Mouse (Mus musculus) midbrain, postnatal 0 days (tissue): Measurements from ENCODE around the gene Gbf1. TPM values are rescaled to one million over a fixed set of nuclear protein-coding genes. Genes with fewer than 3 reads are reported as not detected.

ENCODE experiments used
- ATAC-seq: fragments of 200-750 bp; cut with Nextera tagmentation; 2 replicates; pipeline ENCODE4 v1.8.0; 2017; ENCODE audit warnings: moderate number of reproducible peaks, mild to moderate bottlenecking, moderate TSS enrichment, moderate library complexity; ENCODE audit not compliant: low FRiP score
- DNase-seq: peaks from one replicate; pipeline ENCODE4 v3.0.0-alpha.2; 2015; ENCODE audit warnings: low spot score
- H3K27ac ChIP-seq: fragments of 300-500 bp; sonication (generic); 2 replicates; pipeline ENCODE4 v1.5.1; 2014; ENCODE audit warnings: low read depth, mild to moderate bottlenecking, low read length, mixed read lengths
- H3K27me3 ChIP-seq: fragments of 300-500 bp; sonication (generic); 2 replicates; pipeline ENCODE4 v1.6.1; 2014; ENCODE audit warnings: low read length, control low read depth, mixed read lengths; ENCODE audit not compliant: insufficient read depth
- H3K36me3 ChIP-seq: fragments of 300-500 bp; sonication (generic); 2 replicates; pipeline ENCODE4 v1.6.1; 2014; ENCODE audit warnings: low read length, control low read depth, mixed read lengths; ENCODE audit not compliant: insufficient read depth
- H3K4me1 ChIP-seq: fragments of 300-500 bp; sonication (generic); 2 replicates; pipeline ENCODE4 v1.6.1; 2014; ENCODE audit warnings: mild to moderate bottlenecking, control low read depth, antibody characterized with exemption, low read length, mixed read lengths; ENCODE audit not compliant: insufficient read depth
- H3K4me2 ChIP-seq: fragments of 300-500 bp; sonication (generic); 2 replicates; pipeline ENCODE4 v1.6.1; 2014; ENCODE audit warnings: low read depth, mild to moderate bottlenecking, low read length, mixed read lengths; ENCODE audit not compliant: poor library complexity, severe bottlenecking
- H3K4me3 ChIP-seq: fragments of 300-500 bp; sonication (generic); 2 replicates; pipeline ENCODE4 v1.5.1; 2014; ENCODE audit warnings: low read depth, mild to moderate bottlenecking, low read length, moderate library complexity
- H3K9ac ChIP-seq: fragments of 300-500 bp; sonication (generic); replicated peaks from 2 replicates; pipeline ENCODE4 v1.6.1; 2014; ENCODE audit warnings: mild to moderate bottlenecking, low read length, moderate library complexity, mixed read lengths; ENCODE audit not compliant: poor library complexity, severe bottlenecking
- H3K9me3 ChIP-seq: fragments of 300-500 bp; sonication (generic); 2 replicates; pipeline ENCODE4 v1.6.1; 2016; ENCODE audit warnings: low read length, control low read depth
- CTCF ChIP-seq: IDR thresholded peaks from 2 replicates; pipeline ENCODE4 v1.5.1; 2016; ENCODE audit warnings: antibody characterized with exemption, mild to moderate bottlenecking
- WGBS: fragments of 180-500 bp; shearing (Covaris S2); extraction: QIAGEN DNeasy Blood & Tissue Kit; methylation state at CpG from one replicate; pipeline ENCODE4 v1.1.7; 2014; 5-methylcytosine and 5-hydroxymethylcytosine counted together
- polyA plus RNA-seq: library from polyadenylated mRNA; unstranded; fragments of >200 nt; fragmentation: Nextera tagmentation; extraction: Ambion mirVana; gene quantifications from 2 replicates; pipeline ENCODE4 v1.2.1, GENCODE M21; 2015
- total RNA-seq: library from RNA; depleted of rRNA; stranded (reverse); fragments of >200 nt; gene quantifications from 2 replicates; pipeline ENCODE4 v1.2.3, GENCODE M21; 2014; rRNA removed

Gbf1 gene
- total and polyA plus RNA-seq, 2 experiments from 2014 or later: 51.6 to 59.8 TPM

GRCm38 (mm10) chr19:46331936-46332335 lies 179.6 kb downstream of the Gbf1 start:
- Histone ChIP-seq H3K9ac (no peak overlapping the region), H3K4me1 (no peaks in the 10 kb centered on the region; the same call in 1 of the 2 replicates), H3K27ac (no peak overlapping the region), H3K4me2 (no peak overlapping the region), H3K27me3 (no peaks in the 10 kb centered on the region), H3K36me3 (peaks cover 26% of the 10 kb centered on the region), H3K4me3 (no peak overlapping the region), H3K9me3 (no peaks in the 10 kb centered on the region)
- WGBS: 87% methylated on average over 3 of the region's 3 CpGs
- TF ChIP-seq CTCF: no peak
- no peak for DNase-seq
- ATAC-seq: no peak

- H3K27me3 ChIP-seq: no peaks in the 10 kb centered on the region
- H3K9ac ChIP-seq: no peak overlapping the region
- no peak overlapping the region for H3K27ac ChIP-seq
- no peak overlapping the region for H3K4me2 ChIP-seq
- peaks cover 26% of the 10 kb centered on the region for H3K36me3 ChIP-seq
- 34% methylated on average over 7 of the region's 7 CpGs for WGBS
- TF ChIP-seq CTCF: no peak
- ATAC-seq: no peak
- no peaks in the 10 kb centered on the region for H3K9me3 ChIP-seq
- peaks cover 8% of the 10 kb centered on the region for H3K4me1 ChIP-seq
- no peak for DNase-seq
- no peak overlapping the region for H3K4me3 ChIP-seq
These were observed 180.5 kb downstream of the Gbf1 start for GRCm38 (mm10) chr19:46332721-46333339.

- TF ChIP-seq CTCF: no peak
- DNase-seq (no peak), ATAC-seq (no peak)
These were observed 181.6 kb downstream of the Gbf1 start for GRCm38 (mm10) chr19:46333906-46334305.

More at GRCm38 (mm10) chr19:46333906-46334305, 181.6 kb downstream of the Gbf1 start:
- H3K4me3 ChIP-seq: no peak overlapping the region
- no peak overlapping the region for H3K27ac ChIP-seq
- H3K36me3 ChIP-seq: peaks cover 26% of the 10 kb centered on the region
- H3K4me2 ChIP-seq: no peak overlapping the region
- no peak overlapping the region for H3K9ac ChIP-seq
- H3K27me3 ChIP-seq: no peaks in the 10 kb centered on the region
- 91% methylated on average over 3 of the region's 3 CpGs for WGBS
- H3K9me3 ChIP-seq: no peaks in the 10 kb centered on the region
- peaks cover 8% of the 10 kb centered on the region for H3K4me1 ChIP-seq

Other genes starting within 250 kb of the Gbf1 start
- 17.4 and 18.9 TPM in 2 replicates for gene Armh3, start 154.0 kb upstream of the Gbf1 start, total RNA-seq
- 18.1 and 20.1 TPM in 2 replicates for gene Armh3, start 154.0 kb upstream of the Gbf1 start, polyA plus RNA-seq
- 8.9 and 9.4 TPM in 2 replicates for gene Hps6, start 149.0 kb upstream of the Gbf1 start, total RNA-seq
- 3.9 and 4.6 TPM in 2 replicates for gene Hps6, start 149.0 kb upstream of the Gbf1 start, polyA plus RNA-seq
- 9.9 and 10.4 TPM in 2 replicates for gene Pprc1, start 107.6 kb upstream of the Gbf1 start, total RNA-seq
- 8.8 and 9.8 TPM in 2 replicates for gene Pprc1, start 107.6 kb upstream of the Gbf1 start, polyA plus RNA-seq
- gene Ldb1, start 107.3 kb upstream of the Gbf1 start, total RNA-seq: 121 and 139 TPM in 2 replicates
- gene Ldb1, start 107.3 kb upstream of the Gbf1 start, polyA plus RNA-seq: 83.7 and 84.5 TPM in 2 replicates
- gene Nolc1, start 76.6 kb upstream of the Gbf1 start, total RNA-seq: 26.0 and 35.5 TPM in 2 replicates
- gene Nolc1, start 76.6 kb upstream of the Gbf1 start, polyA plus RNA-seq: 55.7 and 63.5 TPM in 2 replicates
- 0.05 TPM in 1 of 2 replicates, not detected in the other for gene Elovl3, start 20.6 kb upstream of the Gbf1 start, total RNA-seq
- gene Elovl3, start 20.6 kb upstream of the Gbf1 start, polyA plus RNA-seq: 0.21 and 0.32 TPM in 2 replicates
- gene Pitx3, start 4.2 kb upstream of the Gbf1 start, total RNA-seq: 1.9 and 3.1 TPM in 2 replicates
- 2.5 and 2.7 TPM in 2 replicates for gene Pitx3, start 4.2 kb upstream of the Gbf1 start, polyA plus RNA-seq
- 3.1 and 4.5 TPM in 2 replicates for gene Nfkb2, start 151.8 kb downstream of the Gbf1 start, total RNA-seq
- gene Nfkb2, start 151.8 kb downstream of the Gbf1 start, polyA plus RNA-seq: 2.3 and 2.4 TPM in 2 replicates
- 471 and 481 TPM in 2 replicates for gene Psd, start 174.6 kb downstream of the Gbf1 start, total RNA-seq
- gene Psd, start 174.6 kb downstream of the Gbf1 start, polyA plus RNA-seq: 179 and 185 TPM in 2 replicates
- gene Fbxl15, start 175.7 kb downstream of the Gbf1 start, total RNA-seq: 48.3 and 57.8 TPM in 2 replicates
- gene Fbxl15, start 175.7 kb downstream of the Gbf1 start, polyA plus RNA-seq: 55.2 and 56.8 TPM in 2 replicates
- gene Cuedc2, start 186.2 kb downstream of the Gbf1 start, total RNA-seq: 157 and 177 TPM in 2 replicates
- gene Cuedc2, start 186.2 kb downstream of the Gbf1 start, polyA plus RNA-seq: 314 and 337 TPM in 2 replicates
- gene Mfsd13a, start 188.6 kb downstream of the Gbf1 start, total RNA-seq: 7.2 and 19.2 TPM in 2 replicates
- 10.6 and 11.4 TPM in 2 replicates for gene Mfsd13a, start 188.6 kb downstream of the Gbf1 start, polyA plus RNA-seq
- 2.0 and 3.8 TPM in 2 replicates for gene 2310034G01Rik, start 197.8 kb downstream of the Gbf1 start, total RNA-seq
- 2.0 and 2.2 TPM in 2 replicates for gene 2310034G01Rik, start 197.8 kb downstream of the Gbf1 start, polyA plus RNA-seq
- gene Actr1a, start 243.2 kb downstream of the Gbf1 start, total RNA-seq: 356 and 359 TPM in 2 replicates
- gene Actr1a, start 243.2 kb downstream of the Gbf1 start, polyA plus RNA-seq: 327 and 343 TPM in 2 replicates
- 11.5 and 14.4 TPM in 2 replicates for gene Sufu, start 244.4 kb downstream of the Gbf1 start, total RNA-seq
- gene Sufu, start 244.4 kb downstream of the Gbf1 start, polyA plus RNA-seq: 13.2 and 14.5 TPM in 2 replicates